Mouse (Mus musculus): ENCODE data around the gene Cyld.
"Not testable (repeated sequence)": the region's sequence is repeated elsewhere in the genome, so short reads cannot be mapped to it uniquely, and the experiment has no call there.

The Cyld gene

GRCm38 (mm10) chr8:88788335-88788734, 91.5 kb downstream of the Cyld start:
- not testable (repeated sequence) for DNase-seq (ENCODE audit: extremely low read depth, low read depth, low spot score)

GRCm38 (mm10) chr8:88792691-88793323, 96.0 kb downstream of the Cyld start:
- peak; percentile 31 for DNase-seq (ENCODE audit: extremely low read depth, low read depth, low spot score)

GRCm38 (mm10) chr8:88793324-88793722, 96.5 kb downstream of the Cyld start:
- no peak for DNase-seq (ENCODE audit: extremely low read depth, low read depth, low spot score)

DNA sequence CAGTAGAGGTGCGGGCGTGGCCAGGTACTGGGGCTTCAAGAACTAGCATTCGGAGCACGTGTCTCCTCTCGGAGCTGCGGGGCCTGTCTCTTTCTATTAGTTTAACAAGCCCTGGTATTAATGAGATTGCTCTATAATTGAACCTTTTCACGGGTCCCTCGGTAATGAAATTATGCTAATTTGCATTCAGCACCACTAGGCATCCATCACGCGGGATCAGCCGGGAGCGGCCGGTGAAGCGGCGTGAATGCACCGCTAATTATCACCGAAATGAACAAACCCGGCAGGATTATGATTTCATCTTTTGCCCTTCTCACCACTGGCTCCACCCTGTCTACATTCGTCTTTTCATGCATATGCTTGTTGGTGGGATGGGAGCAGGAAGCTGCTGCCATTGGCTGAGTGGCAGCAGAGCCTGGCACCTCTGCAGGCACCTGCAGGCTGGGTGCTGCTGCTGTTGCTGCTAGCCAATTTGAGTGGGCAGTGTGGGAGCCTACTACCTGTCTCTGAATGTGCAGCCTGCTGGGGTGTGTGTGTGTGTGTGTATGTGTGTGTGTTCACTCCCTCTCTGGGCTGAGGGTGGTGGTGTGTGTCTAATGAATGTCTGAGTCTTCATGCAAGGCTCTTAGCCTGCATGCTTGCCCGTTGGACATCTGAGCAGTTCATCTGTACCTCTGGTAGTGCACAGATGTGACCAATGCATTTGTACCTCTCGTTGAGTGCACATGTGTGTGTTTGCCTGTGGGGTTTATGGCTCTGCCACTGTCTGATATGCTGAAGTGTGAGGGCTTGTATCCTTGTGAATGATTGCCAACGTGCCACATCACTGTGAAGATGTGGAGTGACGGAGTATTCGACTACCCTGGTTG, 97.2 kb downstream of the Cyld start:
- no peak for DNase-seq (ENCODE audit: extremely low read depth, low read depth, low spot score)

GRCm38 (mm10) chr8:88794615-88794907, 97.7 kb downstream of the Cyld start:
- DNase-seq (ENCODE audit: extremely low read depth, low read depth, low spot score) = no peak

- DNase-seq (ENCODE audit: extremely low read depth, low read depth, low spot score) = no peak
These were observed 99.1 kb downstream of the Cyld start for GRCm38 (mm10) chr8:88795896-88796295.

- no peak for DNase-seq (ENCODE audit: extremely low read depth, low read depth, low spot score)
These were observed 99.8 kb downstream of the Cyld start for GRCm38 (mm10) chr8:88796651-88797050.
